9 mouse cellular contexts compared by ENCODE assay signal in genomic region chr17:70832544-70832943, GRCm38 (mm10). TPM values are rescaled to one million over a fixed set of nuclear protein-coding genes. Genes with fewer than 3 reads are reported as not detected.
DNase-seq lines count a peak whose midpoint lies in the region.
"Had no signal": no experiment of that assay in that cellular context is flagged by ENCODE, and none has a peak within 500 bp of the region (broad histone marks: within the 10 kb centered on the region; RNA-seq: fewer than 3 reads in every experiment).

No protein-coding gene starts in this region.

- DNase-seq in adrenal gland, postnatal 10 days, result peak; percentile 49
- no peak for DNase-seq in adrenal gland, adult 18-20 months (ENCODE audit: low spot score in 2 of 2)
- DNase-seq in layer of hippocampus, adult 9-10 months (ENCODE audit: low spot score), result peak; percentile 60
- no peak for DNase-seq in layer of hippocampus, adult 18-20 months (ENCODE audit: low spot score in 2 of 2)
- DNase-seq in heart, adult 9 months (ENCODE audit: low spot score in 2 of 2), result peak; percentile 68 to 72
- peak; percentile 62 to 71 for DNase-seq in lung, postnatal 4 days
- DNase-seq in urinary bladder, postnatal 4 days (ENCODE audit: low spot score in 2 of 2), result no peak
- DNase-seq in neural tube, embryonic 10.5 days (ENCODE audit: extremely low spot score, low spot score), result no peak
- DNase-seq: right cerebral cortex, adult 18-20 months had no signal

RNA-seq across cellular contexts. Expression of gene Tgif1, which starts 20.8 kb away (rescaled TPM):
- 10 to 100 TPM; 35.7 to 51.8 TPM for total RNA-seq in adrenal gland, postnatal 10 days (2021)
- 10 to 100 TPM; 42.5 to 58.2 TPM for total RNA-seq in adrenal gland, adult 18-20 months (2021)
- 1 to 10 TPM; 1.0 to 3.6 TPM for total RNA-seq in layer of hippocampus, adult 18-20 months (2021)

Comparison
In these comparisons a context has a peak if more than half of its experiments do, and no peak if none do; other contexts are left out.
1. DNase-seq: peak in adrenal gland, postnatal 10 days (single experiment), layer of hippocampus, adult 9-10 months (single experiment), heart, adult 9 months (2 of 2) and lung, postnatal 4 days (2 of 2); none in adrenal gland, adult 18-20 months (0 of 2), layer of hippocampus, adult 18-20 months (0 of 2), urinary bladder, postnatal 4 days (0 of 2) and neural tube, embryonic 10.5 days (single experiment).
2. RNA of gene Tgif1, which starts 20.8 kb away (total RNA-seq): 42.5 to 58.2 TPM in adrenal gland, adult 18-20 months and 35.7 to 51.8 TPM in adrenal gland, postnatal 10 days; 1.0 to 3.6 TPM in layer of hippocampus, adult 18-20 months; every median in the first group is over 4 times any median in the second.